ENCODE assay signal across 9 mouse cellular contexts in genomic region chr11:116905741-116906456, GRCm38 (mm10). TPM values are rescaled to one million over a fixed set of nuclear protein-coding genes. Genes with fewer than 3 reads are reported as not detected.
DNase-seq lines count a peak whose midpoint lies in the region; ATAC-seq and TF ChIP-seq lines count a peak whose summit lies in the region.
"Had no signal": no experiment of that assay in that cellular context is flagged by ENCODE, and none has a peak within 500 bp of the region (broad histone marks: within the 10 kb centered on the region; RNA-seq: fewer than 3 reads in every experiment).

No protein-coding gene starts in this region.

- TF ChIP-seq POLR2A in embryonic fibroblast, embryonic 13.5 days (IDR thresholded peaks at IDR 0.05; ENCODE audit: low read depth, low read length): no peak

- no peak for TF ChIP-seq CTCF in embryonic fibroblast, embryonic 13.5 days (IDR thresholded peaks at IDR 0.05; ENCODE audit: borderline replicate concordance, insufficient read depth, low read length)

- H3K9me3 ChIP-seq in heart, embryonic 15.5 days (replicated peaks): no peaks in the 10 kb centered on the region
- H3K9me3 ChIP-seq in kidney, embryonic 16.5 days (ENCODE audit: low read length): no peaks in the 10 kb centered on the region
- H3K9me3 ChIP-seq in midbrain, embryonic 15.5 days: no peaks in the 10 kb centered on the region

- WGBS in heart, embryonic 15.5 days: 5% methylated on average over 23 of the region's 23 CpGs
- under 1% methylated on average over 22 of the region's 23 CpGs for WGBS in kidney, embryonic 16.5 days
- WGBS in midbrain, embryonic 15.5 days: 3% methylated on average over 23 of the region's 23 CpGs

- H3K4me2 ChIP-seq in heart, embryonic 15.5 days: peak overlapping the region; percentile 59
- H3K4me2 ChIP-seq in kidney, embryonic 16.5 days (replicated peaks; ENCODE audit: low read depth, low read length): peak overlapping the region; percentile 61
- peak overlapping the region; percentile 41 for H3K4me2 ChIP-seq in midbrain, embryonic 15.5 days

- DNase-seq in heart, adult 18-20 months: no peak
- DNase-seq in MN1 (ENCODE audit: low spot score) (no peak), adipocyte (ENCODE audit: low spot score) (no peak)
- DNase-seq in layer of hippocampus, postnatal 25 days (ENCODE audit: extremely low spot score in 1 of 2, low spot score in 1 of 2): no peak

- no peaks in the 10 kb centered on the region for H3K36me3 ChIP-seq in heart, embryonic 15.5 days
- H3K36me3 ChIP-seq in kidney, embryonic 16.5 days (ENCODE audit: insufficient read depth, low read length): no peaks in the 10 kb centered on the region
- no peaks in the 10 kb centered on the region for H3K36me3 ChIP-seq in midbrain, embryonic 15.5 days (replicated peaks)

- H3K9ac ChIP-seq in heart, embryonic 15.5 days: no peak overlapping the region
- peak overlapping the region; percentile 50; the same call in 1 of the 2 replicates for H3K9ac ChIP-seq in kidney, embryonic 16.5 days (replicated peaks; ENCODE audit: low read length)
- no peak overlapping the region for H3K9ac ChIP-seq in midbrain, embryonic 15.5 days

- ATAC-seq in heart, embryonic 15.5 days (replicated peaks; ENCODE audit: insufficient number of reproducible peaks, insufficient read depth, low FRiP score, low read depth): no peak
- ATAC-seq in kidney, embryonic 16.5 days (ENCODE audit: low FRiP score, low TSS enrichment): peak; percentile 31; the same call in 1 of the 2 replicates
- ATAC-seq in midbrain, embryonic 15.5 days (replicated peaks): no peak

- peaks cover 8% of the 10 kb centered on the region; the same call in 1 of the 2 replicates for H3K4me1 ChIP-seq in heart, embryonic 15.5 days (replicated peaks)
- no peaks in the 10 kb centered on the region for H3K4me1 ChIP-seq in embryonic fibroblast, embryonic 13.5 days (ENCODE audit: control insufficient read depth, insufficient read depth, low read length)
- H3K4me1 ChIP-seq in kidney, embryonic 16.5 days (ENCODE audit: insufficient read depth, low read length): peaks cover 4% of the 10 kb centered on the region; the same call in 1 of the 2 replicates
- H3K4me1 ChIP-seq in midbrain, embryonic 15.5 days: peaks cover 6% of the 10 kb centered on the region

- H3K4me3 ChIP-seq in heart, embryonic 15.5 days: peak overlapping the region; percentile 32
- peak overlapping the region; percentile 0; the same call in 1 of the 2 replicates for H3K4me3 ChIP-seq in embryonic fibroblast, embryonic 13.5 days (ENCODE audit: insufficient read depth, low read length)
- peak overlapping the region; percentile 34 for H3K4me3 ChIP-seq in kidney, embryonic 16.5 days (ENCODE audit: low read length)
- no peak overlapping the region for H3K4me3 ChIP-seq in midbrain, embryonic 15.5 days

- H3K27me3 ChIP-seq in heart, embryonic 15.5 days: peaks cover 29% of the 10 kb centered on the region
- H3K27me3 ChIP-seq in kidney, embryonic 16.5 days (ENCODE audit: insufficient read depth, low read length): peaks cover 16% of the 10 kb centered on the region; the same call in 1 of the 2 replicates
- peaks cover 6% of the 10 kb centered on the region; the same call in 1 of the 2 replicates for H3K27me3 ChIP-seq in midbrain, embryonic 15.5 days (replicated peaks)

- H3K27ac ChIP-seq in heart, embryonic 15.5 days: no peak overlapping the region
- H3K27ac ChIP-seq in embryonic fibroblast, embryonic 13.5 days (ENCODE audit: insufficient read depth, low read length): no peak overlapping the region
- no peak overlapping the region for H3K27ac ChIP-seq in kidney, embryonic 16.5 days (ENCODE audit: low read length)
- H3K27ac ChIP-seq in midbrain, embryonic 15.5 days: no peak overlapping the region

RNA-seq across cellular contexts. Expression of gene Mgat5b, which starts 12.8 kb away (rescaled TPM):
- polyA plus RNA-seq in heart, embryonic 15.5 days (2015; fragmentation: Nextera tagmentation; extraction: Ambion mirVana): 0.64 and 0.85 TPM in 2 replicates
- total RNA-seq in heart, adult 18-20 months (2021): under 1 TPM; 0.10 to 0.15 TPM
- not detected in 2 replicates for polyA plus RNA-seq in embryonic fibroblast, embryonic 13.5 days (2011; ENCODE audit: insufficient read length, low read depth, missing spikeins)
- polyA plus RNA-seq in kidney, embryonic 16.5 days (2015; fragmentation: Nextera tagmentation; extraction: Ambion mirVana): 0.21 and 0.24 TPM in 2 replicates
- 28.3 and 28.6 TPM in 2 replicates for polyA plus RNA-seq in midbrain, embryonic 15.5 days (2015; fragmentation: Nextera tagmentation; extraction: Ambion mirVana)
- total RNA-seq in layer of hippocampus, postnatal 25 days (2021): 10 to 100 TPM; 46.1 to 48.1 TPM
- total RNA-seq: hematopoietic stem cell, adult 5-6 weeks had no signal

RNA-seq across cellular contexts. Expression of gene Srsf2, which starts 53.0 kb away (rescaled TPM):
- 479 and 520 TPM in 2 replicates for polyA plus RNA-seq in heart, embryonic 15.5 days (2015; fragmentation: Nextera tagmentation; extraction: Ambion mirVana)
- 100 to 1,000 TPM in 1 of 2 experiments, 10 to 100 TPM in 1; 89.2 to 109 TPM for total RNA-seq in heart, adult 18-20 months (2021)
- 301 and 306 TPM in 2 replicates for polyA plus RNA-seq in embryonic fibroblast, embryonic 13.5 days (2011; ENCODE audit: insufficient read length, low read depth, missing spikeins)
- polyA plus RNA-seq in kidney, embryonic 16.5 days (2015; fragmentation: Nextera tagmentation; extraction: Ambion mirVana): 729 and 742 TPM in 2 replicates
- polyA plus RNA-seq in midbrain, embryonic 15.5 days (2015; fragmentation: Nextera tagmentation; extraction: Ambion mirVana): 535 and 551 TPM in 2 replicates
- total RNA-seq in layer of hippocampus, postnatal 25 days (2021): 100 to 1,000 TPM; 156 to 162 TPM

RNA-seq across cellular contexts. Expression of gene Mfsd11, which starts 53.7 kb away (rescaled TPM):
- polyA plus RNA-seq in heart, embryonic 15.5 days (2015; fragmentation: Nextera tagmentation; extraction: Ambion mirVana): 31.8 and 38.6 TPM in 2 replicates
- 10 to 100 TPM; 30.7 to 33.7 TPM for total RNA-seq in heart, adult 18-20 months (2021)
- polyA plus RNA-seq in embryonic fibroblast, embryonic 13.5 days (2011; ENCODE audit: insufficient read length, low read depth, missing spikeins): 30.7 and 36.6 TPM in 2 replicates
- polyA plus RNA-seq in kidney, embryonic 16.5 days (2015; fragmentation: Nextera tagmentation; extraction: Ambion mirVana): 38.8 and 41.2 TPM in 2 replicates
- 51.5 and 51.8 TPM in 2 replicates for polyA plus RNA-seq in midbrain, embryonic 15.5 days (2015; fragmentation: Nextera tagmentation; extraction: Ambion mirVana)
- 10 to 100 TPM; 35.8 to 49.4 TPM for total RNA-seq in layer of hippocampus, postnatal 25 days (2021)

Comparison
In these comparisons a context has a peak if more than half of its experiments do, and no peak if none do; other contexts are left out.
1. RNA of gene Mgat5b, which starts 12.8 kb away (polyA plus RNA-seq): 28.3 to 28.6 TPM in midbrain, embryonic 15.5 days; 0.64 to 0.85 TPM in heart, embryonic 15.5 days, 0.21 to 0.24 TPM in kidney, embryonic 16.5 days and not detected in embryonic fibroblast, embryonic 13.5 days; every median in the first group is over 10 times any median in the second.
2. Peak in every context shown above with its lines, with median percentiles within 50 percentile points of each other: H3K4me2 ChIP-seq.